Mouse (Mus musculus) stomach, embryonic 16.5 days (tissue): ENCODE measurements at regions not wholly inside any gene's neighbourhood (a gene's known extent, or its start where the extent isn't known, plus 50 kb on each side); places are given as distances from the start of the nearest gene placed in this dataset.

Source experiments
- ATAC-seq: fragments of 200-750 bp; cut with Nextera tagmentation; 2 replicates; pipeline ENCODE4 v1.8.0; 2017; ENCODE audit warnings: moderate number of reproducible peaks, moderate TSS enrichment; ENCODE audit not compliant: insufficient read depth, low FRiP score
- H3K27ac ChIP-seq: fragments of 300-500 bp; sonication (generic); 2 replicates; pipeline ENCODE4 v1.5.1; 2014; ENCODE audit warnings: low read length
- H3K27me3 ChIP-seq: fragments of 300-500 bp; sonication (generic); 2 replicates; pipeline ENCODE4 v1.6.1; 2014; ENCODE audit warnings: low read length, control low read depth, mixed read lengths; ENCODE audit not compliant: control insufficient read depth, insufficient read depth
- H3K36me3 ChIP-seq: fragments of 300-500 bp; sonication (generic); 2 replicates; pipeline ENCODE4 v1.6.1; 2014; ENCODE audit warnings: low read length; ENCODE audit not compliant: control insufficient read depth, insufficient read depth
- H3K4me1 ChIP-seq: fragments of 300-500 bp; sonication (generic); 2 replicates; pipeline ENCODE4 v1.6.1; 2014; ENCODE audit warnings: low read length, control low read depth, mixed read lengths; ENCODE audit not compliant: control insufficient read depth, insufficient read depth
- H3K4me2 ChIP-seq: fragments of 300-500 bp; sonication (generic); 2 replicates; pipeline ENCODE4 v1.6.1; 2014; ENCODE audit warnings: low read depth, low read length, mixed read lengths
- H3K4me3 ChIP-seq: fragments of 300-500 bp; sonication (generic); replicated peaks from 2 replicates; pipeline ENCODE4 v1.5.1; 2014; ENCODE audit warnings: mild to moderate bottlenecking, low read length
- H3K9ac ChIP-seq: fragments of 300-500 bp; sonication (generic); 2 replicates; pipeline ENCODE4 v1.6.1; 2014; ENCODE audit warnings: low read length
- H3K9me3 ChIP-seq: fragments of 300-500 bp; sonication (generic); replicated peaks from 2 replicates; pipeline ENCODE4 v1.6.1; 2016; ENCODE audit warnings: low read length, control low read depth; ENCODE audit not compliant: control insufficient read depth
- WGBS: fragments of 180-500 bp; shearing (Covaris S2); extraction: QIAGEN DNeasy Blood & Tissue Kit; methylation state at CpG from one replicate; pipeline ENCODE4 v1.1.7; 2014; 5-methylcytosine and 5-hydroxymethylcytosine counted together

- no peak overlapping the region for H3K4me3 ChIP-seq
- 18% methylated on average over 2 of the region's 2 CpGs for WGBS
- H3K4me2 ChIP-seq: no peak overlapping the region
- H3K27me3 ChIP-seq: no peaks in the 10 kb centered on the region
- peaks cover 4% of the 10 kb centered on the region; the same call in 1 of the 2 replicates for H3K4me1 ChIP-seq
- 0 out of 2 replicates have a peak, but pooled peaks cover 3% of the 10 kb centered on the region for H3K9me3 ChIP-seq
- no peak overlapping the region for H3K9ac ChIP-seq
- no peak for ATAC-seq
- H3K36me3 ChIP-seq: no peaks in the 10 kb centered on the region
- H3K27ac ChIP-seq: no peak overlapping the region
These were observed 229.0 kb downstream of the Ankrd50 start for GRCm38 (mm10) chr3:38255674-38256073.

- no peak overlapping the region for H3K4me2 ChIP-seq
- no peak overlapping the region for H3K4me3 ChIP-seq
- peaks cover 4% of the 10 kb centered on the region; the same call in 1 of the 2 replicates for H3K4me1 ChIP-seq
- H3K27me3 ChIP-seq: no peaks in the 10 kb centered on the region
- H3K9me3 ChIP-seq: 0 out of 2 replicates have a peak, but pooled peaks cover 3% of the 10 kb centered on the region
- peak overlapping the region; percentile 66; the same call in 1 of the 2 replicates for H3K27ac ChIP-seq
- 26% methylated on average over 2 of the region's 2 CpGs for WGBS
- H3K9ac ChIP-seq: no peak overlapping the region
- ATAC-seq: peak; percentile 87
- H3K36me3 ChIP-seq: no peaks in the 10 kb centered on the region
These were observed 229.7 kb downstream of the Ankrd50 start for GRCm38 (mm10) chr3:38254896-38255295.

- ATAC-seq: no peak
- Histone ChIP-seq H3K27ac (no peak overlapping the region), H3K9ac (no peak overlapping the region), H3K4me3 (no peak overlapping the region), H3K36me3 (no peaks in the 10 kb centered on the region), H3K27me3 (no peaks in the 10 kb centered on the region), H3K4me1 (0 out of 2 replicates have a peak, but pooled peaks cover under 1% of the 10 kb centered on the region), H3K4me2 (no peak overlapping the region), H3K9me3 (0 out of 2 replicates have a peak, but pooled peaks cover 3% of the 10 kb centered on the region)
- WGBS: 53% methylated on average over 2 of the region's 2 CpGs
These were observed 233.1 kb downstream of the Ankrd50 start for GRCm38 (mm10) chr3:38251592-38251991.

- no peak for ATAC-seq
- Histone ChIP-seq H3K9me3 (0 out of 2 replicates have a peak, but pooled peaks cover 3% of the 10 kb centered on the region), H3K4me1 (peaks cover 5% of the 10 kb centered on the region; the same call in 1 of the 2 replicates), H3K4me2 (peak overlapping the region; percentile 4; the same call in 1 of the 2 replicates), H3K4me3 (no peak overlapping the region), H3K9ac (no peak overlapping the region), H3K27me3 (no peaks in the 10 kb centered on the region), H3K27ac (no peak overlapping the region), H3K36me3 (no peaks in the 10 kb centered on the region)
- 58% methylated on average over 5 of the region's 5 CpGs for WGBS
These were observed 234.1 kb downstream of the Ankrd50 start for GRCm38 (mm10) chr3:38250552-38250951.

GRCm38 (mm10) chr3:38248941-38249340, 235.7 kb downstream of the Ankrd50 start:
- 43% methylated on average over 1 of the region's 1 CpGs for WGBS
- ATAC-seq: peak; percentile 58; the same call in 1 of the 2 replicates

GRCm38 (mm10) chr3:38246439-38246838, 238.2 kb downstream of the Ankrd50 start:
- Histone ChIP-seq H3K4me3 (no peak overlapping the region), H3K27me3 (no peaks in the 10 kb centered on the region), H3K9me3 (no peaks in the 10 kb centered on the region), H3K4me1 (peaks cover 5% of the 10 kb centered on the region; the same call in 1 of the 2 replicates), H3K36me3 (no peaks in the 10 kb centered on the region), H3K4me2 (no peak overlapping the region), H3K9ac (no peak overlapping the region), H3K27ac (no peak overlapping the region; the same call in 1 of the 2 replicates)
- ATAC-seq: no peak
- 47% methylated on average over 2 of the region's 2 CpGs for WGBS

More at GRCm38 (mm10) chr3:38248941-38249340, 235.7 kb downstream of the Ankrd50 start:
- no peaks in the 10 kb centered on the region for H3K27me3 ChIP-seq
- no peak overlapping the region for H3K4me2 ChIP-seq
- no peaks in the 10 kb centered on the region for H3K9me3 ChIP-seq
- no peak overlapping the region for H3K4me3 ChIP-seq
- no peak overlapping the region for H3K9ac ChIP-seq
- no peaks in the 10 kb centered on the region for H3K36me3 ChIP-seq
- H3K27ac ChIP-seq: no peak overlapping the region
- H3K4me1 ChIP-seq: peaks cover 5% of the 10 kb centered on the region; the same call in 1 of the 2 replicates

- Histone ChIP-seq H3K4me2 (no peak overlapping the region), H3K27me3 (no peaks in the 10 kb centered on the region), H3K9ac (no peak overlapping the region), H3K4me1 (peaks cover 5% of the 10 kb centered on the region; the same call in 1 of the 2 replicates), H3K36me3 (no peaks in the 10 kb centered on the region), H3K4me3 (no peak overlapping the region), H3K9me3 (no peaks in the 10 kb centered on the region), H3K27ac (no peak overlapping the region)
- WGBS: 86% methylated on average over 3 of the region's 3 CpGs
- no peak for ATAC-seq
These were observed 241.4 kb downstream of the Ankrd50 start for GRCm38 (mm10) chr3:38243209-38243608.

GRCm38 (mm10) chr3:38237616-38238015, 247.0 kb downstream of the Ankrd50 start:
- 79% methylated on average over 2 of the region's 2 CpGs for WGBS
- H3K36me3 ChIP-seq: no peaks in the 10 kb centered on the region
- H3K4me1 ChIP-seq: peaks cover 6% of the 10 kb centered on the region
- ATAC-seq: no peak
- H3K27me3 ChIP-seq: no peaks in the 10 kb centered on the region
- no peak overlapping the region for H3K27ac ChIP-seq
- no peak overlapping the region for H3K4me2 ChIP-seq
- no peak overlapping the region for H3K9ac ChIP-seq
- no peaks in the 10 kb centered on the region for H3K9me3 ChIP-seq
- H3K4me3 ChIP-seq: no peak overlapping the region

- WGBS: 65% methylated on average over 9 of the region's 9 CpGs
- Histone ChIP-seq H3K36me3 (no peaks in the 10 kb centered on the region), H3K4me2 (no peak overlapping the region), H3K27ac (no peak overlapping the region), H3K4me1 (peaks cover 18% of the 10 kb centered on the region), H3K4me3 (no peak overlapping the region), H3K27me3 (no peaks in the 10 kb centered on the region), H3K9me3 (no peaks in the 10 kb centered on the region), H3K9ac (no peak overlapping the region)
- ATAC-seq: no peak
These were observed 248.9 kb downstream of the Ankrd50 start for GRCm38 (mm10) chr3:38235736-38236083.
